Mouse (Mus musculus): ENCODE data around the gene C130032M10Rik. TPM values are rescaled to one million over a fixed set of nuclear protein-coding genes. Genes with fewer than 3 reads are reported as not detected.

Gene C130032M10Rik
- polyA plus RNA-seq, 1 experiment from 2014 or later: 0.42 TPM

DNA sequence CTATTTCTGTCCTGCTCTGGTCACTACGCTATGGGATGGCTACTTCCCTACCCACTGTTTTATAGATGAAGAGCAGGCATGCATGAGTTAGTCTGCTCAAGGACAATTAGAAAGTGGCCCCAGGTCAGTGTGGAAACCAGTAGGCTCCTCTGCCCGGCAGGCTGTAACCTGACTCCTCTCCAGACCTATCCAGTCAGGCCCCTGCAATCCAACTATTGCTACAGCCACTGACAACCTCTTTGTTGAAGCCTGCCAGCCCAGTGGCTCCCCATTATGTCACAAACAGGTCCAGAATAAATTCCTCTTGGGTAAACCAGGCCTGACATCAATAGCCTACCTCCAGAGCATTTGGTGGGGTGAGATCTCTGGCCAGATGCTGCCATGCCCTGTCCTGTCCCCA is 21.1 kb downstream of the C130032M10Rik start:
- no peaks in the 10 kb centered on the region for H3K27me3 ChIP-seq
- ATAC-seq (ENCODE audit: low FRiP score, low read depth): no peak
- no peaks in the 10 kb centered on the region for H3K9me3 ChIP-seq
- peaks cover 34% of the 10 kb centered on the region for H3K4me1 ChIP-seq
- no peak overlapping the region for H3K4me2 ChIP-seq (replicated peaks)
- H3K27ac ChIP-seq: no peak overlapping the region
- WGBS: 33% methylated on average over 2 of the region's 2 CpGs
- no peak overlapping the region for H3K4me3 ChIP-seq
- no peaks in the 10 kb centered on the region for H3K36me3 ChIP-seq
- no peak overlapping the region for H3K9ac ChIP-seq

DNA sequence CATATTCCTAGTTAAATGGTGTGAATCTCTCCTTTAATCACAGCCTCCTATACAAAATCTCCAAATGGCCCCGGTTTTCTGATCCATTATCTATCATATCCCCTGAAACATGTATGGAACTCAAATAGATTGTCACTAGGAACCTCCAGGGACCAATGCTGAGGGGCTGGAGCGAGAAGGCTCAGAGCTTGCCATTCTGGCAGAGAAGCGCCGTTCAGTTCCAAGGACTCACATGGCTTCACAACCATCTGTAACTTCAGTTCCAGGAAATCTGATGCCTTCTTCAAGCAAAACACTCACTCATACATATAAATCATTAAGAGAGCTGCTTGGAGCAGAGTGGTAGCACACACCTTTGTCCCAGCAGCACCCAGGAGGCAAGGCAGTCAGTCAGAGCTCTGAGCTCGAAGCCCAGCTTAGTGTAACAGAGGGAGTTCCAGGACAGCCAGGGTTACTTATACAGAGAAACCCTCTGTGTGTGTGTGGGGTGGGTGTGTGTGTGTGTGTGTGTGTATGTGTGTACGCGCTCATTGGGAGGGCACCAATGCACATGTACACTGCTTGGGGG is 23.6 kb downstream of the C130032M10Rik start:
- no peak overlapping the region for H3K4me2 ChIP-seq (replicated peaks)
- no peaks in the 10 kb centered on the region for H3K9me3 ChIP-seq
- peaks cover 37% of the 10 kb centered on the region for H3K4me1 ChIP-seq
- ATAC-seq (ENCODE audit: low FRiP score, low read depth): no peak
- no peaks in the 10 kb centered on the region for H3K36me3 ChIP-seq
- no peak overlapping the region for H3K9ac ChIP-seq
- no peak overlapping the region for H3K4me3 ChIP-seq
- H3K27ac ChIP-seq: no peak overlapping the region
- WGBS: 57% methylated on average over 7 of the region's 7 CpGs
- no peaks in the 10 kb centered on the region for H3K27me3 ChIP-seq

DNA sequence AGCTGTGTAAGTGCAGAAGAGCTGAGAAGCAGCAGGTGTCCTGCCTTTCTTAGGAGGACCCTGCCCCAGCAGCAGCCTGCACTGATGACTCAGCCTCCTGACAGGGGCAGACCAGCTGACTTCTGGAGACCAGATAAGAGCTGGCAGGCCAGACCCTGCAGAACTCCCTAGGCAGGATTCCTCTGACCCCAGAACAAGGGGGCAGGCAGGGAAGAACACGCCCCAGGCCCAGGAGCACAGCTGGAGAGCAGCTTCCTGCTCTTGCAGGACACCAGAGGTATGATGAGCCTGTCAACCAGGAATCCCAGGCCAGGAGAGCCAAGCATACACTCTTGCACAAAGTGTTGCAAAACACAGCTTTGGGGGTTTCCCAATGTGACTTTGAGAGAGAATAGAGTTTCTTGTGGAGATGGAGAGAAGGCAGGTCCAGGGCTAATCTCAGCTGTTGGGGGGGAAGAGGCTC is 25.8 kb downstream of the C130032M10Rik start:
- 38% methylated on average over 1 of the region's 1 CpGs for WGBS

DNA sequence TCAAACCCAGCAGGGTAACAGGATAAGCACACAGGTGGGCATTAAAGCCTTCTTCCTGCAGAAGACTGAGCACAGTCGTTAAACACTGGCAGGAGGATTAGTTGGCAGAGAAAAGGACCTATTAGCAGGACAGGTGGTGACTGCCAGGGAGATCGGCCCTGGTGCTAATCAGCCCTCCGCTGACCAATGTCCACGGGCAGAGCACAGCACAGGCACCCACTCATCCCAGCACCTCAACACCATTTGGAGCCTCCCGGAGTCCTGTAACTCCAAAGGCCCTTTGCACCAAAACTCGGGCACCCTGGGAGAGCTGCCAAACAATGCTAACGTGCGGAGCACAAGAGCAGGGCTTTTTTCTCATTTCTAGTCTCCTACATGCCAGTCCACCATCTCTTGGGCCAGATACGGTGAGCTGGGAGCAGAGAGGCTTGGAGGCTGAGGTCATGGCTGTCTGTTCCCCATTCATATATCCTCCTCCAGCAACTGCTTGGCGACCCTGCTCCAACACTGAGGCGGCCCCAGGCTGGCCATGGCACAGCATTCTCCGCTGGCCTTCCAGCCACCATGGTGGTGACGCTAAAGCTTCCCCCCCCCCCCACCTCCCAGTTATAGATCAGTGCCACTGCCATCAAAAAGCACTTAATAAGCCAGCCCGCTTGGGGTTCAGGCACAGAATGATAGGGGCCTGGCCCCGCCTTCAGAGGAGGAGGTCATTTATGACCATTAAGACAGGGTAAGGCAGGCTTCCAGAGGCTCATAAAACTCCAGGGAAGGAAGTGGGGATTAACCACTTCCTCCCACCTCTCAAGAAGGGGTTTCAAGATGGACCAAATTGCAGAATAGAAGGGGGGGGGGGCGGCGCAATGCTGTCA is 28.6 kb downstream of the C130032M10Rik start:
- Histone ChIP-seq H3K4me2 (replicated peaks) (peak overlapping the region; percentile 44), H3K4me3 (no peak overlapping the region), H3K27ac (no peak overlapping the region), H3K36me3 (no peaks in the 10 kb centered on the region), H3K27me3 (no peaks in the 10 kb centered on the region), H3K9ac (no peak overlapping the region), H3K9me3 (no peaks in the 10 kb centered on the region), H3K4me1 (peaks cover 55% of the 10 kb centered on the region)
- WGBS: 24% methylated on average over 15 of the region's 17 CpGs
- ATAC-seq (ENCODE audit: low FRiP score, low read depth): 0 out of 2 replicates have a peak, but pooled peaks have one; percentile 22

More for the DNA sequence above, 25.8 kb downstream of the C130032M10Rik start:
- Histone ChIP-seq H3K9me3 (no peaks in the 10 kb centered on the region), H3K4me3 (no peak overlapping the region), H3K9ac (no peak overlapping the region), H3K4me2 (replicated peaks) (no peak overlapping the region), H3K4me1 (peaks cover 56% of the 10 kb centered on the region), H3K27ac (no peak overlapping the region), H3K27me3 (no peaks in the 10 kb centered on the region), H3K36me3 (no peaks in the 10 kb centered on the region)
- no peak for ATAC-seq (ENCODE audit: low FRiP score, low read depth)

DNA sequence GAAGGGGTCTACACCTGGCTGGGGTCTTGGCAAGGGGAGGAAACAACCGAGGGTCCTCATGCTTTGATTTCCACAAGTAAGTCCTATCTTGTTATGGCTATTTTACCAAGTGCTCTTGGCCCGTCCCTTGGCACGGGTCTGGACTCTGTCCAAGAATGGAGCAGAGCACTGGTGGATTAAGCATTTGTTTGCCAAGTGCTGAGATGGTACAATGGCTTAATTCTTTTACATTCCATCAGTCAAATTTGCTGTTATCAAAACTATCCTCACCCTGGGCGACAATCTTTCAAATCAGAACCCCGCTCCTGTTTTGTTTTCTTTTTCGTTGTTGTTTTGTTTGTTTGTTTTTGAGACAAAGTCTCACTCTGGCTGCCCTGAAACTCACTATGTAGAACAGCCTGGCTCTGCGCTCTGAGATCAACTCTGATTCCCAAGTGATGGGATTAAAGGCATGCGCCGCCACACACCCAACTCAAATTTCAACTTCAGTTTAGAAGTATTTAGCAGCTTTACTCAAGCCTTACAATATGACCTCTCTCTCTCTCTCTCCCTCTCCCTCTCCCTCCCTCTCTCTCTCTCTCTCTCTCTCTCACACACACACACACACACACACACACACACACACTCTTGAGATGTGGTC is 29.4 kb downstream of the C130032M10Rik start:
- ATAC-seq (ENCODE audit: low FRiP score, low read depth): 0 out of 2 replicates have a peak, but pooled peaks have one; percentile 17
- H3K4me2 ChIP-seq (replicated peaks): peak overlapping the region; percentile 44
- no peak overlapping the region for H3K27ac ChIP-seq

DNA sequence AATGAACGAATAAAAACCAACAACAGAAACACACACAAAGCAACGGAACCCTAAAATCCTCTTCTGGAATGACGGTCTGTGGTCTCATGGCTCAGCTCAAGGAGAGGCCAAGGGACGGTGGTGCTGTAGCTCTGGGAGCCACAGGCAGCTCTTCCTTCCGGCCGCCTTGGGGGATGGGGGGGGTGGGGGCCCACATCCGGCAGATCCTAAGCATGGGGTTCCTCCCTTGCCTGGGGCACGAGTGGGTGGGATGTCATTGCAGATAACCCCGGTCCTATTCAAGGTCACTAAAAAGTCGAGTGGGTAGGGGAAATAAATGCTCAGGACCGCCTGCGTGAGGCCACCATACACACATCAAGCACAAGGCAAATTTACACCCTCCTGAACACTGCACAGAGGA is 31.3 kb downstream of the C130032M10Rik start:
- 59% methylated on average over 12 of the region's 12 CpGs for WGBS
- Histone ChIP-seq H3K9me3 (no peaks in the 10 kb centered on the region), H3K4me2 (replicated peaks) (no peak overlapping the region), H3K36me3 (no peaks in the 10 kb centered on the region), H3K9ac (no peak overlapping the region), H3K4me3 (no peak overlapping the region), H3K27me3 (no peaks in the 10 kb centered on the region), H3K27ac (no peak overlapping the region), H3K4me1 (peaks cover 50% of the 10 kb centered on the region)
- no peak for ATAC-seq (ENCODE audit: low FRiP score, low read depth)

More for the DNA sequence above, 29.4 kb downstream of the C130032M10Rik start:
- H3K27me3 ChIP-seq: no peaks in the 10 kb centered on the region
- no peaks in the 10 kb centered on the region for H3K36me3 ChIP-seq
- no peaks in the 10 kb centered on the region for H3K9me3 ChIP-seq
- H3K4me3 ChIP-seq: no peak overlapping the region
- 20% methylated on average over 9 of the region's 9 CpGs for WGBS
- H3K9ac ChIP-seq: no peak overlapping the region
- peaks cover 54% of the 10 kb centered on the region for H3K4me1 ChIP-seq

DNA sequence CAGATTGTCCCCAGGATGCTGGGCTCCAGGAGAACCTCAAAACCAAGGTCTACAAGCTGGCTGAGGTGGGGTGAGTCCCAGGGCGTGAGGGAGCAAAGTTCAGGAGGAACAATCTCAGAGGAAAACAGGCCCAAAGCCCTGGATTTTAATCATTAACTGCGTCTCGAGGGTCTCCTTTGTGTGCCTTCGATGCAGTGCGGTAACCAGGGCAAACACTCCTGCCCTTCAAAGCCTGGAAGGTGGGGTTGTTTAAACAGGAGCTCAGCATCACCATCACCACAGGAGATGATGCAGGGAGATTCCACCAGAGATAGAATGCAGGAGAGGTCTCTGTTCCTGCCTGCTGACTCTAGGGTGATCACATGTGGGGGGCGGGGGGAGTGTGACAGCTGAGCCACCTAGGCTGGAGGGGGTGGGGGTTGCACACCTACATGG is 32.2 kb downstream of the C130032M10Rik start:
- WGBS: 38% methylated on average over 6 of the region's 6 CpGs
- H3K4me3 ChIP-seq: no peak overlapping the region
- no peak overlapping the region for H3K27ac ChIP-seq
- no peak for ATAC-seq (ENCODE audit: low FRiP score, low read depth)
- no peaks in the 10 kb centered on the region for H3K9me3 ChIP-seq
- H3K9ac ChIP-seq: no peak overlapping the region
- H3K36me3 ChIP-seq: no peaks in the 10 kb centered on the region
- no peaks in the 10 kb centered on the region for H3K27me3 ChIP-seq
- no peak overlapping the region for H3K4me2 ChIP-seq (replicated peaks)
- H3K4me1 ChIP-seq: peaks cover 50% of the 10 kb centered on the region

DNA sequence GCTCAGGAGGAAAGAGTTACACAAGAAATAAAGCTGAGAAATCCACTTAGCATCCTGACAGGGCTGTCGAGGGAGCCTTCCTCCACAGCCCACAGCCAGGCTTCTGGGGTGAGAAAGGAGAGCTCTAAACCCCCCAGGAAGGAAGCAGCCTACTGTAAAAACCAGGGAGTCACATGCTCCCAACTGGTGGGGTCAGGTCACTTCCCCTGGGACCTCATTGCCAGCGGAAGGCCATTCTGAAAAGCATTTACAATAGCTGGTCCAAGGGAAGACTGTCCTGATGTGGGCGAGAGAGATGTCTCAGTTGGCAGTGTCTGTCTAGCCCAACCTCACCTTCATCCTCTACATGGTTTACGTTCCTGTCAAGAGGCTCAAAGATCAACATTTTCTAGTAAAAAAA is 33.0 kb downstream of the C130032M10Rik start:
- H3K4me1 ChIP-seq: peaks cover 49% of the 10 kb centered on the region
- no peak for ATAC-seq (ENCODE audit: low FRiP score, low read depth)
- no peaks in the 10 kb centered on the region for H3K36me3 ChIP-seq
- no peaks in the 10 kb centered on the region for H3K27me3 ChIP-seq
- H3K4me3 ChIP-seq: no peak overlapping the region
- no peak overlapping the region for H3K4me2 ChIP-seq (replicated peaks)
- no peak overlapping the region for H3K9ac ChIP-seq
- H3K9me3 ChIP-seq: no peaks in the 10 kb centered on the region
- 32% methylated on average over 4 of the region's 4 CpGs for WGBS
- H3K27ac ChIP-seq: no peak overlapping the region

DNA sequence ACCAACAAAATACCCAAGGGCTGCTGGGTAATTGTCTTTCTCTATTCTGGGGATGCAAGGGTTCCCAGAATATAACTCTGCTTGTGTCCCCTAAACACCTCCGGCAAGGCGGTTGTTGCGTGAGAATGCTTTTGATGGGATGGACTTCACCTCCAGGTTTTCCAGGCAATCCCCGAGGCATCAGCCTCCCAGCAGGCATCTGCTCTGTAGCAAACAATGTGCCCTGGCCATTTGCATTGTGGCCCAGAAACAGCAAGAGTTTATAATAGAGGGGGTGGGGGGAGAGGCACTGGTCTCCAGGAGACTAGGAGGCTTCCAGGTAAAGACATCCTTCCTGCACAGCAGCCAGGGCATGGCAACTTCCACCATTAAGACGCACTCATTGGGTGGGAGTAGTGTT is 33.6 kb downstream of the C130032M10Rik start:
- H3K4me2 ChIP-seq (replicated peaks): no peak overlapping the region
- H3K27me3 ChIP-seq: no peaks in the 10 kb centered on the region
- no peak overlapping the region for H3K27ac ChIP-seq
- peaks cover 45% of the 10 kb centered on the region for H3K4me1 ChIP-seq
- H3K9ac ChIP-seq: no peak overlapping the region
- H3K9me3 ChIP-seq: no peaks in the 10 kb centered on the region
- 28% methylated on average over 5 of the region's 5 CpGs for WGBS
- no peak overlapping the region for H3K4me3 ChIP-seq
- no peak for ATAC-seq (ENCODE audit: low FRiP score, low read depth)
- no peaks in the 10 kb centered on the region for H3K36me3 ChIP-seq

DNA sequence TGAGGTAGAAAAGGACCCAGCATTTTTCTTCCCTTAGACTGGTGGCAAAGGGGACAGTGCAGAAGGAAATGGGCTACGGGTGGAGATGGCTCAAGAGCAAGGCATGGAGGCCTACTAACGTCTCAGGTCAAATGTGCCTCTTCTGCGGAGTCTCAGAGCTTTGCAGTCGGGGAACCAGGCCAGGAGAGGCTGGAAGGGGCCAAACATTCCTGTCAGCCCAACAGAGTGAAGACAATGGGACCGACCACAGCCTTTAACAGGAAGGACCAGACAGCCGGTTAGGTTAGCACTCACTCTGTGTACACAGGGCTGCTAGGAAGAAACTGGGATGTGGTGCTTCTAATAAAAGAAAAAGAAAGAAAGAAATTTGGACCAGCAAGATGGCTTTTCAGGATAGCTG is 34.5 kb downstream of the C130032M10Rik start:
- ATAC-seq (ENCODE audit: low FRiP score, low read depth): no peak
- Histone ChIP-seq H3K4me3 (no peak overlapping the region), H3K27me3 (no peaks in the 10 kb centered on the region), H3K27ac (no peak overlapping the region), H3K9ac (no peak overlapping the region), H3K36me3 (no peaks in the 10 kb centered on the region), H3K9me3 (no peaks in the 10 kb centered on the region), H3K4me2 (replicated peaks) (no peak overlapping the region), H3K4me1 (peaks cover 45% of the 10 kb centered on the region)
- WGBS: 38% methylated on average over 6 of the region's 6 CpGs

DNA sequence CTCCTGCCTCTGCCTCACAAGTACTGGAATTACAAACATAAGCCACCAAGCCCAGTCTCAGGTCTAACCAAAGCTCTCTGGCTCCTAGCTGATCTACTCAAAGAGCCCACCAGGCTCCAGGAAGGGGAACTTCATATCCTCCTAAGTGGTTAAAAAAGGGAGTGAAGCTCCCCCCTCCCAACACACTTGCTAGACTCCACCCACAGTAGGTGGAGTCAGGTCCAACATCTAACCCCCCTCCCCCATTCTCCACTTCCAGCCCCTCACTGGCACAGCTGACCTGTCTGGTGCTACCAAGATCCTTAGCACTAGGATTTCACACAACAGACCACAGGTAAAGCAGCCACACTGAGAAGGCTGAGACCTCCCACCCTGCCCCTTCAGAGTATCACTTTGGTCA is 38.3 kb downstream of the C130032M10Rik start:
- H3K9ac ChIP-seq: no peak overlapping the region
- no peak overlapping the region for H3K4me2 ChIP-seq (replicated peaks)
- peaks cover 19% of the 10 kb centered on the region for H3K4me1 ChIP-seq
- H3K4me3 ChIP-seq: no peak overlapping the region
- no peak for ATAC-seq (ENCODE audit: low FRiP score, low read depth)
- H3K27ac ChIP-seq: no peak overlapping the region
- H3K36me3 ChIP-seq: no peaks in the 10 kb centered on the region
- H3K27me3 ChIP-seq: no peaks in the 10 kb centered on the region
- H3K9me3 ChIP-seq: no peaks in the 10 kb centered on the region

DNA sequence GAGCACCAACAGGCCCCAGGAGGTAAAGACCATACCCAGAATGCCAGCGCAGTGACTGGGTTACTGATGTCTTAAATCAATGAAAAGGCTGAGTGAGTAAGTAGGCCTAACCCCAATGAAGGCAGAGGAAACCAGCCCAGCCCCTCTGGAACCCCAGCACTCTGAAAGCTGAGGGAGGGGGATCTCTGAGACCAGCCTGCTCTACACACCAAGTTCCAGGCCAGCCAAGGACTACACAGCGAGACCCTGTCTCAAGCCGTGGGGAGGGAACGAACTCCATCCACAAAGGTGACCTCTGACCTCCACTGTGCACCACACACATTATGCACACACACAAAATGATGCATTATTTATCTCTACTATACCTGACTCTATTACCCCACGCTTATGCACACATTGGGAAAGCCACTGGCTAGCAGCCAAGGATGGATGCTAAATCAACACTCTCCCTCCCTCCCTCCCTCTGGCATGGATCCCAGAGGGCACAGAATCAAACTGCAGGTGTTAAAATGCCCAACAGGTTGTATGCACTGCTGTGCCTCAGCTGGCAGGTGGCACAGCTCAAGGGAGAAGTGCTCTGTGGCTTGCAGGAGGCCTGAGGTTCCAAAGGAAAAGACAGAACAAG is 39.0 kb downstream of the C130032M10Rik start:
- no peaks in the 10 kb centered on the region for H3K9me3 ChIP-seq
- no peaks in the 10 kb centered on the region for H3K36me3 ChIP-seq
- H3K4me1 ChIP-seq: peaks cover 15% of the 10 kb centered on the region
- WGBS: 66% methylated on average over 5 of the region's 5 CpGs
- no peak overlapping the region for H3K27ac ChIP-seq
- H3K4me2 ChIP-seq (replicated peaks): no peak overlapping the region
- no peak overlapping the region for H3K4me3 ChIP-seq
- no peaks in the 10 kb centered on the region; the same call in 1 of the 2 replicates for H3K27me3 ChIP-seq
- no peak overlapping the region for H3K9ac ChIP-seq
- ATAC-seq (ENCODE audit: low FRiP score, low read depth): peak; percentile 46; the same call in 1 of the 2 replicates
